In genomic region chr13:62866817-62867216, GRCm38 (mm10) we compare ENCODE assay signal across 15 mouse cellular contexts. TPM values are rescaled to one million over a fixed set of nuclear protein-coding genes. Genes with fewer than 3 reads are reported as not detected.
A peak's percentile ranks its signal among the peaks of the same experiment; 100 is the strongest.
DNase-seq lines count a peak whose midpoint lies in the region; ATAC-seq and TF ChIP-seq lines count a peak whose summit lies in the region.
"Had no signal": no experiment of that assay in that cellular context is flagged by ENCODE, and none has a peak within 500 bp of the region (broad histone marks: within the 10 kb centered on the region; RNA-seq: fewer than 3 reads in every experiment).

No protein-coding gene starts in this region.

- peak; percentile 3 for DNase-seq in cerebellum, adult 9-10 months
- no peak for DNase-seq in cerebellum, adult 11 months
- peak; percentile 33 for DNase-seq in liver, adult 2 months (ENCODE audit: extremely low read depth, low read depth, low spot score)
- DNase-seq in liver, embryonic 11.5 days (ENCODE audit: low spot score): no peak
- DNase-seq in embryonic facial prominence, embryonic 14.5 days (ENCODE audit: low spot score): peak; percentile 61
- DNase-seq in limb, embryonic 14.5 days (ENCODE audit: low spot score): peak; percentile 51
- no peak for DNase-seq in heart, adult 11 months
- DNase-seq in layer of hippocampus, adult 18-20 months (ENCODE audit: low spot score in 2 of 2): no peak
- DNase-seq: right cerebral cortex, postnatal 4 days had no signal

- 75% methylated on average over 4 of the region's 4 CpGs for WGBS in liver, adult 2 months
- WGBS in liver, embryonic 11.5 days: 87% methylated on average over 4 of the region's 4 CpGs
- 48% methylated on average over 4 of the region's 4 CpGs for WGBS in embryonic facial prominence, embryonic 14.5 days
- 40% methylated on average over 4 of the region's 4 CpGs for WGBS in limb, embryonic 14.5 days

- H3K27ac ChIP-seq in liver, adult 2 months (replicated peaks; ENCODE audit: insufficient read depth, low read depth, low read length): no peak overlapping the region
- H3K27ac ChIP-seq in liver, embryonic 11.5 days (ENCODE audit: low read depth, low read length): no peak overlapping the region
- H3K27ac ChIP-seq in embryonic facial prominence, embryonic 14.5 days (replicated peaks; ENCODE audit: low read depth, low read length): peak overlapping the region; percentile 82; the same call in 1 of the 2 replicates
- peak overlapping the region; percentile 84 for H3K27ac ChIP-seq in limb, embryonic 14.5 days (replicated peaks; ENCODE audit: low read depth, low read length)
- H3K27ac ChIP-seq: stomach, embryonic 15.5 days had no signal

- peaks cover 81% of the 10 kb centered on the region for H3K36me3 ChIP-seq in liver, adult 2 months (ENCODE audit: control insufficient read depth, insufficient read depth, low read length)
- no peaks in the 10 kb centered on the region for H3K36me3 ChIP-seq in liver, embryonic 11.5 days (ENCODE audit: control insufficient read depth, insufficient read depth, low read length)
- no peaks in the 10 kb centered on the region for H3K36me3 ChIP-seq in embryonic facial prominence, embryonic 14.5 days (ENCODE audit: control insufficient read depth, insufficient read depth, low read length)
- no peaks in the 10 kb centered on the region for H3K36me3 ChIP-seq in limb, embryonic 14.5 days (ENCODE audit: control insufficient read depth, insufficient read depth, low read length)
- H3K36me3 ChIP-seq: stomach, embryonic 15.5 days had no signal

- no peak for TF ChIP-seq CTCF in liver, adult 2 months (IDR thresholded peaks at IDR 0.05; ENCODE audit: low read depth, low read length)

- no peaks in the 10 kb centered on the region for H3K9me3 ChIP-seq in liver, embryonic 11.5 days (ENCODE audit: control insufficient read depth, low read length)
- no peaks in the 10 kb centered on the region for H3K9me3 ChIP-seq in embryonic facial prominence, embryonic 14.5 days (ENCODE audit: control insufficient read depth, low read length)
- no peaks in the 10 kb centered on the region for H3K9me3 ChIP-seq in limb, embryonic 14.5 days (ENCODE audit: control insufficient read depth, low read length)
- H3K9me3 ChIP-seq: stomach, embryonic 15.5 days had no signal

- H3K4me1 ChIP-seq in liver, adult 2 months (ENCODE audit: control insufficient read depth, insufficient read depth, low read length): no peaks in the 10 kb centered on the region; the same call in 1 of the 2 replicates
- H3K4me1 ChIP-seq in liver, embryonic 11.5 days (replicated peaks; ENCODE audit: control insufficient read depth, insufficient read depth, low read length): no peaks in the 10 kb centered on the region; the same call in 1 of the 2 replicates
- H3K4me1 ChIP-seq in embryonic facial prominence, embryonic 14.5 days (ENCODE audit: control insufficient read depth, insufficient read depth, low read length): peaks cover 16% of the 10 kb centered on the region
- H3K4me1 ChIP-seq in limb, embryonic 14.5 days (ENCODE audit: control insufficient read depth, insufficient read depth, low read length): peaks cover 32% of the 10 kb centered on the region
- H3K4me1 ChIP-seq: megakaryocyte, embryonic 14.5 days; stomach, embryonic 15.5 days had no signal

- H3K27me3 ChIP-seq in liver, adult 2 months (ENCODE audit: control insufficient read depth, insufficient read depth, low read length): no peaks in the 10 kb centered on the region
- H3K27me3 ChIP-seq in liver, embryonic 11.5 days (replicated peaks; ENCODE audit: control insufficient read depth, insufficient read depth, low read length): no peaks in the 10 kb centered on the region
- no peaks in the 10 kb centered on the region for H3K27me3 ChIP-seq in embryonic facial prominence, embryonic 14.5 days (replicated peaks; ENCODE audit: control insufficient read depth, insufficient read depth, low read length)
- H3K27me3 ChIP-seq in limb, embryonic 14.5 days (ENCODE audit: control insufficient read depth, insufficient read depth, low read length): no peaks in the 10 kb centered on the region
- H3K27me3 ChIP-seq: stomach, embryonic 15.5 days had no signal

- H3K4me2 ChIP-seq in liver, embryonic 11.5 days: no peak overlapping the region
- no peak overlapping the region for H3K4me2 ChIP-seq in embryonic facial prominence, embryonic 14.5 days (ENCODE audit: low read depth, low read length)
- H3K4me2 ChIP-seq in limb, embryonic 14.5 days (replicated peaks; ENCODE audit: low read depth, low read length, severe bottlenecking): no peak overlapping the region
- H3K4me2 ChIP-seq: heart, embryonic 11.5 days; stomach, embryonic 15.5 days had no signal

- no peak for TF ChIP-seq POLR2A in liver, adult 2 months (IDR thresholded peaks at IDR 0.05; ENCODE audit: extremely low read depth, insufficient read depth, low read length)
- no peak for TF ChIP-seq POLR2A in limb, embryonic 14.5 days (IDR thresholded peaks at IDR 0.05; ENCODE audit: borderline replicate concordance, extremely low read depth, insufficient read depth, insufficient read length)

- no peaks in the 10 kb centered on the region for H3K79me2 ChIP-seq in liver, adult 2 months (ENCODE audit: control insufficient read depth, insufficient read depth, low read length)

- ATAC-seq in liver, embryonic 11.5 days (replicated peaks; ENCODE audit: low FRiP score): no peak
- ATAC-seq in embryonic facial prominence, embryonic 14.5 days (ENCODE audit: low read depth): no peak
- ATAC-seq in limb, embryonic 14.5 days (ENCODE audit: low FRiP score, low read depth): 0 out of 2 replicates have a peak, but pooled peaks have one; percentile 7

- no peak overlapping the region for H3K4me3 ChIP-seq in liver, adult 2 months (ENCODE audit: insufficient read depth, low read depth, low read length)
- H3K4me3 ChIP-seq in liver, embryonic 11.5 days (ENCODE audit: low read depth, low read length): no peak overlapping the region
- H3K4me3 ChIP-seq in embryonic facial prominence, embryonic 14.5 days (ENCODE audit: low read depth, low read length): no peak overlapping the region
- H3K4me3 ChIP-seq in limb, embryonic 14.5 days (replicated peaks; ENCODE audit: low read length): no peak overlapping the region
- H3K4me3 ChIP-seq: megakaryocyte, embryonic 14.5 days; stomach, embryonic 15.5 days had no signal

- H3K9ac ChIP-seq in liver, adult 2 months (ENCODE audit: low read depth, low read length): no peak overlapping the region
- H3K9ac ChIP-seq in liver, embryonic 11.5 days (ENCODE audit: low read depth, low read length): no peak overlapping the region
- H3K9ac ChIP-seq in embryonic facial prominence, embryonic 14.5 days (ENCODE audit: low read depth, low read length): no peak overlapping the region
- no peak overlapping the region for H3K9ac ChIP-seq in limb, embryonic 14.5 days (ENCODE audit: low read depth, low read length, severe bottlenecking)
- H3K9ac ChIP-seq: stomach, embryonic 15.5 days had no signal

RNA-seq across cellular contexts. Expression of gene Fbp2, which starts 8.6 kb away (rescaled TPM):
- total RNA-seq in liver, adult 2 months (2014; rRNA removed): 0.09 TPM in 1 of 2 replicates, not detected in the other
- polyA plus RNA-seq in liver, adult 2 months (2012; rRNA removed): 0.09 and 0.10 TPM in 2 replicates
- not detected in 2 replicates for polyA plus RNA-seq in liver, embryonic 11.5 days (2014; fragmentation: Nextera tagmentation; extraction: Ambion mirVana)
- 3.1 and 5.4 TPM in 2 replicates for polyA plus RNA-seq in embryonic facial prominence, embryonic 14.5 days (2014; fragmentation: Nextera tagmentation; extraction: Ambion mirVana)
- polyA plus RNA-seq in limb, embryonic 14.5 days (2012; rRNA removed): 0.85 and 1.4 TPM in 2 replicates
- 1.5 and 1.8 TPM in 2 replicates for polyA plus RNA-seq in limb, embryonic 14.5 days (2014; fragmentation: Nextera tagmentation; extraction: Ambion mirVana)
- total RNA-seq in layer of hippocampus, adult 18-20 months (2021): not detected
- total RNA-seq: layer of hippocampus, adult 8-10 months; left cerebral cortex, postnatal 36 days; neutrophil, adult 5-6 weeks had no signal

RNA-seq across cellular contexts. Expression of gene Fbp1, which starts 21.3 kb away (rescaled TPM):
- total RNA-seq in liver, adult 2 months (2014; rRNA removed): 1,448 and 1,888 TPM in 2 replicates
- polyA plus RNA-seq in liver, adult 2 months (2012; rRNA removed): 1,550 and 1,804 TPM in 2 replicates
- not detected in 2 replicates for polyA plus RNA-seq in liver, embryonic 11.5 days (2014; fragmentation: Nextera tagmentation; extraction: Ambion mirVana)
- 1.2 and 2.0 TPM in 2 replicates for polyA plus RNA-seq in embryonic facial prominence, embryonic 14.5 days (2014; fragmentation: Nextera tagmentation; extraction: Ambion mirVana)
- 0.89 and 1.00 TPM in 2 replicates for polyA plus RNA-seq in limb, embryonic 14.5 days (2012; rRNA removed)
- polyA plus RNA-seq in limb, embryonic 14.5 days (2014; fragmentation: Nextera tagmentation; extraction: Ambion mirVana): 1.1 and 2.2 TPM in 2 replicates
- under 1 TPM in 1 of 2 experiments, not detected in 1; 0.57 TPM for total RNA-seq in layer of hippocampus, adult 18-20 months (2021)
- total RNA-seq: neutrophil, adult 5-6 weeks had no signal
- polyA plus RNA-seq: heart, embryonic 11.5 days had no signal

Comparison
In these comparisons a context has a peak if more than half of its experiments do, and no peak if none do; other contexts are left out.
1. DNase-seq: peak in cerebellum, adult 9-10 months (single experiment), liver, adult 2 months (single experiment), embryonic facial prominence, embryonic 14.5 days (single experiment) and limb, embryonic 14.5 days (single experiment); none in cerebellum, adult 11 months (single experiment), liver, embryonic 11.5 days (single experiment), heart, adult 11 months (single experiment) and layer of hippocampus, adult 18-20 months (0 of 2).
2. RNA of gene Fbp1, which starts 21.3 kb away (polyA plus RNA-seq): 1,550 to 1,804 TPM in liver, adult 2 months; 0.89 to 2.2 TPM in limb, embryonic 14.5 days, 1.2 to 2.0 TPM in embryonic facial prominence, embryonic 14.5 days and not detected in liver, embryonic 11.5 days; every median in the first group is over 100 times any median in the second.
3. H3K27ac ChIP-seq: peak in embryonic facial prominence, embryonic 14.5 days (single experiment) and limb, embryonic 14.5 days (single experiment); none in liver, adult 2 months (single experiment) and liver, embryonic 11.5 days (single experiment).